In the genomic region with DNA sequence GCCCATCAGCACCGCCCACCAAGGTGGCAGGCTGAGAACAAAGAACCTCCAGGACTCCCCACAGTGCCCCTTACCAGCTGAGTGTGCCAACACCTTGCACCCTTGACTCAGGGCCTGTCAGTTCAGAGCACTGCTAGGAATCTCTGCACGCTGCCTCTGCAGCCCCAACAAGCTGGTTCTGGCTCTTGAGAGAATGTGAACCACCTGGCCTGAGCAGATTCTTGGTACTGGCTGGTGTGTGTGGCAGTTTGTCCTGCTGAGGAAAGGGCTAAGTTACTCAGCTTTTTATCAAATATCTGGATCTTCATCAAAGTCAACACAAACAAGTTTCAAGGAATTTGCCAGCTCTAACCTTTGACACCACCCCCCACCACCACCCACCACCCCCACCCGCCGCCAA, we compare ENCODE assay signal across 29 mouse cellular contexts. TPM values are rescaled to one million over a fixed set of nuclear protein-coding genes. Genes with fewer than 3 reads are reported as not detected.
DNase-seq lines count a peak whose midpoint lies in the region; TF ChIP-seq lines count a peak whose summit lies in the region.
"Had no signal": no experiment of that assay in that cellular context is flagged by ENCODE, and none has a peak within 500 bp of the region (broad histone marks: within the 10 kb centered on the region; RNA-seq: fewer than 3 reads in every experiment).

No protein-coding gene starts in this region.

- H3K27ac ChIP-seq in gastrocnemius, adult 2 months: peak overlapping the region; percentile 100
- H3K27ac ChIP-seq in heart, embryonic 10.5 days: 0 out of 2 replicates have a peak overlapping the region, but pooled peaks have one; percentile 23
- H3K27ac ChIP-seq in layer of hippocampus, adult 2 months: peak overlapping the region; percentile 86
- H3K27ac ChIP-seq: embryonic facial prominence, embryonic 10.5 days; embryonic facial prominence, embryonic 12.5 days; forebrain, embryonic 13.5 days had no signal

- H3K4me3 ChIP-seq in gastrocnemius, adult 2 months: peak overlapping the region; percentile 74
- H3K4me3 ChIP-seq in heart, embryonic 10.5 days: no peak overlapping the region
- H3K4me3 ChIP-seq in layer of hippocampus, adult 2 months: no peak overlapping the region
- H3K4me3 ChIP-seq: embryonic facial prominence, embryonic 10.5 days; embryonic facial prominence, embryonic 12.5 days; forebrain, embryonic 13.5 days had no signal

- 63% methylated on average over 4 of the region's 4 CpGs for WGBS in heart, embryonic 10.5 days

- no peak for DNase-seq in gastrocnemius, adult 2 months
- DNase-seq in gastrocnemius, adult 8-10 months (ENCODE audit: low spot score in 2 of 2): no peak
- no peak for DNase-seq in heart, embryonic 10.5 days (ENCODE audit: low spot score)
- no peak for DNase-seq in heart, postnatal 10 days
- no peak for DNase-seq in layer of hippocampus, adult 2 months (ENCODE audit: low spot score in 2 of 2)
- no peak for DNase-seq in layer of hippocampus, postnatal 10 days (ENCODE audit: low spot score in 2 of 2)
- peak; percentile 46 to 50 for DNase-seq in urinary bladder, postnatal 36 days (ENCODE audit: low spot score in 2 of 2)
- no peak for DNase-seq in urinary bladder, postnatal 25 days (ENCODE audit: low spot score)
- DNase-seq: adrenal gland, adult 8-10 months; adrenal gland, postnatal 14 days; adrenal gland, postnatal 36 days; B cell, adult 2 months; cerebellum, adult 11-12 months; cerebellum, adult 2 months; cerebellum, adult 9-10 months; cerebellum, postnatal 10 days; cerebellum, postnatal 25 days had no signal

- H3K36me3 ChIP-seq in heart, embryonic 10.5 days: no peaks in the 10 kb centered on the region
- H3K36me3 ChIP-seq: embryonic facial prominence, embryonic 10.5 days; embryonic facial prominence, embryonic 12.5 days; G1E had no signal

- no peak for TF ChIP-seq CTCF in gastrocnemius, adult 2 months (IDR thresholded peaks at IDR 0.05)
- TF ChIP-seq CTCF in layer of hippocampus, adult 2 months (conservative IDR thresholded peaks at IDR 0.05): no peak

- peaks cover 32% of the 10 kb centered on the region for H3K4me1 ChIP-seq in heart, embryonic 10.5 days
- H3K4me1 ChIP-seq: embryonic facial prominence, embryonic 12.5 days had no signal

- no peaks in the 10 kb centered on the region for H3K9me3 ChIP-seq in heart, embryonic 10.5 days
- H3K9me3 ChIP-seq: embryonic facial prominence, embryonic 10.5 days; embryonic facial prominence, embryonic 12.5 days; forebrain, embryonic 13.5 days; G1E had no signal

- H3K27me3 ChIP-seq in heart, embryonic 10.5 days (ENCODE audit: insufficient read depth, poor library complexity, severe bottlenecking): no peaks in the 10 kb centered on the region
- H3K27me3 ChIP-seq: embryonic facial prominence, embryonic 12.5 days; forebrain, embryonic 13.5 days; Patski had no signal

- intact Hi-C loops in gastrocnemius, adult 2 months (cut with DNase I): no loop called here
- intact Hi-C loops in heart, postnatal 10 days (cut with DNase I): no loop called here

RNA-seq across cellular contexts. Expression of gene Rnase13, which starts 0.9 kb away (rescaled TPM):
- total RNA-seq in gastrocnemius, adult 2 months (2021): not detected
- not detected for total RNA-seq in gastrocnemius, adult 8-10 months (2022)
- not detected in 2 replicates for polyA plus RNA-seq in heart, embryonic 10.5 days (2016; fragmentation: Nextera tagmentation; extraction: Ambion mirVana)
- total RNA-seq in heart, postnatal 10 days (2021): not detected
- not detected for total RNA-seq in layer of hippocampus, adult 2 months (2021)
- not detected for total RNA-seq in layer of hippocampus, postnatal 10 days (2021)
- total RNA-seq: adrenal gland, adult 18-20 months; adrenal gland, adult 8-10 months; adrenal gland, postnatal 14 days; adrenal gland, postnatal 36 days; CH12.LX; G1E had no signal
- polyA plus RNA-seq: activated CD4-positive, CD25-positive, alpha-beta regulatory T cell, adult 4 months; CD4-positive, CD25-positive, alpha-beta regulatory T cell, adult 4 months; cerebellum, adult 2 months; embryonic facial prominence, embryonic 10.5 days; embryonic facial prominence, embryonic 12.5 days; embryonic facial prominence, embryonic 14.5 days; forebrain, embryonic 11.5 days; forebrain, embryonic 13.5 days; G1E; Patski had no signal

RNA-seq across cellular contexts. Expression of gene Tppp2, which starts 5.3 kb away (rescaled TPM):
- 1 to 10 TPM; 1.8 TPM for total RNA-seq in gastrocnemius, adult 2 months (2021)
- total RNA-seq in gastrocnemius, adult 8-10 months (2022): 1 to 10 TPM in 3 of 4 experiments, under 1 TPM in 1; 0.92 to 1.7 (median 1.7) TPM
- polyA plus RNA-seq in heart, embryonic 10.5 days (2016; fragmentation: Nextera tagmentation; extraction: Ambion mirVana): not detected in 2 replicates
- total RNA-seq in heart, postnatal 10 days (2021): not detected
- total RNA-seq in layer of hippocampus, adult 2 months (2021): not detected
- not detected for total RNA-seq in layer of hippocampus, postnatal 10 days (2021)
- total RNA-seq: adrenal gland, adult 18-20 months; adrenal gland, adult 8-10 months; adrenal gland, postnatal 14 days; adrenal gland, postnatal 36 days; CH12.LX; G1E had no signal
- polyA plus RNA-seq: activated CD4-positive, CD25-positive, alpha-beta regulatory T cell, adult 4 months; CD4-positive, CD25-positive, alpha-beta regulatory T cell, adult 4 months; cerebellum, adult 2 months; cortical plate, adult 2 months; embryonic facial prominence, embryonic 10.5 days; embryonic facial prominence, embryonic 12.5 days; embryonic facial prominence, embryonic 14.5 days; forebrain, embryonic 11.5 days; forebrain, embryonic 13.5 days; G1E; Patski had no signal

RNA-seq across cellular contexts. Expression of gene Ndrg2, which starts 9.5 kb away (rescaled TPM):
- 1,000 to 10,000 TPM; 1,660 to 1,958 TPM for total RNA-seq in gastrocnemius, adult 2 months (2021)
- total RNA-seq in gastrocnemius, adult 8-10 months (2022): 1,000 to 10,000 TPM; 1,880 to 2,007 (median 1,939) TPM
- 92.7 and 155 TPM in 2 replicates for polyA plus RNA-seq in heart, embryonic 10.5 days (2016; fragmentation: Nextera tagmentation; extraction: Ambion mirVana)
- total RNA-seq in heart, postnatal 10 days (2021): 100 to 1,000 TPM; 712 to 721 TPM
- 100 to 1,000 TPM; 894 to 934 TPM for total RNA-seq in layer of hippocampus, adult 2 months (2021)
- 100 to 1,000 TPM; 488 to 494 TPM for total RNA-seq in layer of hippocampus, postnatal 10 days (2021)

RNA-seq across cellular contexts. Expression of gene Slc39a2, which starts 30.8 kb away (rescaled TPM):
- total RNA-seq in gastrocnemius, adult 2 months (2021): 1 to 10 TPM in 1 of 2 experiments, under 1 TPM in 1; 0.69 to 1.1 TPM
- total RNA-seq in gastrocnemius, adult 8-10 months (2022): under 1 TPM; 0.11 to 0.48 (median 0.33) TPM
- polyA plus RNA-seq in heart, embryonic 10.5 days (2016; fragmentation: Nextera tagmentation; extraction: Ambion mirVana): 0.53 and 0.63 TPM in 2 replicates
- under 1 TPM; 0.12 to 0.29 TPM for total RNA-seq in heart, postnatal 10 days (2021)
- total RNA-seq in layer of hippocampus, adult 2 months (2021): 10 to 100 TPM in 1 of 2 experiments, 1 to 10 TPM in 1; 8.2 to 10.1 TPM
- total RNA-seq in layer of hippocampus, postnatal 10 days (2021): 1 to 10 TPM; 4.9 to 5.1 TPM

RNA-seq across cellular contexts. Expression of gene Mettl17, which starts 38.9 kb away (rescaled TPM):
- total RNA-seq in gastrocnemius, adult 2 months (2021): 10 to 100 TPM; 11.5 to 12.9 TPM
- 10 to 100 TPM in 3 of 4 experiments, 1 to 10 TPM in 1; 8.6 to 14.7 (median 12.3) TPM for total RNA-seq in gastrocnemius, adult 8-10 months (2022)
- polyA plus RNA-seq in heart, embryonic 10.5 days (2016; fragmentation: Nextera tagmentation; extraction: Ambion mirVana): 40.0 and 45.1 TPM in 2 replicates
- total RNA-seq in heart, postnatal 10 days (2021): 10 to 100 TPM; 19.2 to 28.5 TPM
- total RNA-seq in layer of hippocampus, adult 2 months (2021): 10 to 100 TPM; 31.6 to 40.5 TPM
- 10 to 100 TPM; 29.8 to 44.0 TPM for total RNA-seq in layer of hippocampus, postnatal 10 days (2021)

Comparison
In these comparisons a context has a peak if more than half of its experiments do, and no peak if none do; other contexts are left out.
1. DNase-seq: peak in urinary bladder, postnatal 36 days (2 of 2); none in gastrocnemius, adult 2 months (single experiment), gastrocnemius, adult 8-10 months (0 of 2), heart, embryonic 10.5 days (single experiment), heart, postnatal 10 days (0 of 2), layer of hippocampus, adult 2 months (0 of 2), layer of hippocampus, postnatal 10 days (0 of 2) and urinary bladder, postnatal 25 days (single experiment).
2. H3K27ac ChIP-seq: peak in every context shown above with its lines; median percentile 100 in gastrocnemius, adult 2 months; 86 in layer of hippocampus, adult 2 months; 23 in heart, embryonic 10.5 days.